Mouse (Mus musculus) kidney, postnatal 25 days (tissue): Measurements from ENCODE around the gene Ech1.

Experiments
- DNase-seq, 2 experiments: peaks; one replicate each; pipeline ENCODE4 v3.0.0; 2021; ENCODE audit warnings: mixed read lengths in 2 of 2

Ech1 gene

GRCm38 (mm10) chr7:28864288-28864750, 39.3 kb downstream of the Ech1 start:
- no peak for DNase-seq

GRCm38 (mm10) chr7:28865481-28866300, 40.7 kb downstream of the Ech1 start:
- peak; percentile 77 to 88 for DNase-seq

DNA sequence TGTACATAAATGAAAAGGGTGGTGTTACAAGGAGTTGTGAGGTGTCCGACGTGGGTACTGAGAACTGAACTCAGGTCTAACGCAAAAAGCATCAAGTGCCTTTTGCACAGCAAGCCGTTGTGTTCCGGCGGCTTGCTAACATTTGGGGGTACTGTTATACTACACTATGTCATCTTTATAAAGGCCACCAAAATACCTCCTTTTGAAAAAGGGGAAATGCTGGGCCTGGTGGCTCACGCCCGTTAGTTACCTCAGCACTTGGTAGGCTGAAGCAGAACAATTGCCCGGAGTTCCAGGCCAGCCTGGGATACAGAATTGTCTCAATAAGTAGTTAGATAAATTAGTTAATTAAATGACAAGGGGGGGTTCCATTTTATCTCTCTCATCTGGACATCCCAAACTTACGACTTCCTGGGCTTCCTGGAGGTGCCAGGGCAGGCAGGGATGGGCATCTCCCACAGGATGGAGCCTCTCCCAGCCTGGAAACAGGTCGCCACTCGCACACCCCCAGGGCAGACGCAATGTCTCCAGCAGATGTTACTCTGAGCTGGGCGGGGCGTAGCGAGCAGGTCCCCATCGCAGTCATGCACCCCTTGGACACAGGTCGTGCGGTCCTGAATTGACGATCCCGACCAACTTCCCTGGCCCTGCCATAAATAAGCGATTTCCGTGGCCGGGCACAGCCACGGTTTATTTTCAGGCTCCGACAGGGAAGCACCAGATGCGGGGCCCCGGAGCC, 41.9 kb downstream of the Ech1 start:
- no peak for DNase-seq

DNA sequence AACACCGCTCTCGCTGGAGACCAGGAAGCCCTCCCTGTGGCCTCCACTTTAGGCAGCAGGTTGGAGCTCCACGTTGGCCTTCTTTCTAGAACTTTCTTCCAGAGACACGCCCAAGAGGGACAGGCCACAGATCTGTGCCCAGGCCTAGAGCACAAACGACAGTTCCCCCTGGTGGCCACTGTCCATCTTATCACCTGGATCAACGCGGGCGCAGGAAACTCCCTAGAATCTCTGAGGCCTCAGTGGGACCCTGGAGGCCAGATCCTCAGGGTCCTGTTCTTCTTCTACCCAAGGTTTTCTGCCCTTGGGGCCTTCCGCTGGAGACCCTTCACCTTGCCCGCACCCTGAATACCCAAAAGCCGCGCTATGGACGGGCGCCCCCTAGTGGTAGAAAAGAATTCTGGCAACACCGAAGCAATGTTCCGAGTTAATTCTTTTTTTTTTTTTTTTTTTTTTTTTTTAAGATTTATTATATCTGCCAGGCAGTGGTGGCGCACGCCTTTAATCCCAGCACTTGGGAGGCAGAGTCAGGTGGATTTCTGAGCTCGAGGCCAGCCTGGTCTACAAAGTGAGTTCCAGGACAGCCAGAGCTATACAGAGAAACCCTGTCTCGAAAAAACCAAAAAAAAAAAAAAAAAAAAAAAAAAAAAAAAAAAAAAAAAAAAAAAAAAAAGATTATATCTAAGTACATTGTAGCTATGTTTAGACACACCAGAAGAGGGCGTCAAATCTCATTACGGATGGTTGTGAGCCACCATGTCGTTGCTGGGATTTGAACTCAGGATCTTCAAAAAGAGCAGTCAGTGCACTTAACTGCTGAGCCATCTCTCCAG, 42.7 kb downstream of the Ech1 start:
- DNase-seq = peak; percentile 85 to 87

DNA sequence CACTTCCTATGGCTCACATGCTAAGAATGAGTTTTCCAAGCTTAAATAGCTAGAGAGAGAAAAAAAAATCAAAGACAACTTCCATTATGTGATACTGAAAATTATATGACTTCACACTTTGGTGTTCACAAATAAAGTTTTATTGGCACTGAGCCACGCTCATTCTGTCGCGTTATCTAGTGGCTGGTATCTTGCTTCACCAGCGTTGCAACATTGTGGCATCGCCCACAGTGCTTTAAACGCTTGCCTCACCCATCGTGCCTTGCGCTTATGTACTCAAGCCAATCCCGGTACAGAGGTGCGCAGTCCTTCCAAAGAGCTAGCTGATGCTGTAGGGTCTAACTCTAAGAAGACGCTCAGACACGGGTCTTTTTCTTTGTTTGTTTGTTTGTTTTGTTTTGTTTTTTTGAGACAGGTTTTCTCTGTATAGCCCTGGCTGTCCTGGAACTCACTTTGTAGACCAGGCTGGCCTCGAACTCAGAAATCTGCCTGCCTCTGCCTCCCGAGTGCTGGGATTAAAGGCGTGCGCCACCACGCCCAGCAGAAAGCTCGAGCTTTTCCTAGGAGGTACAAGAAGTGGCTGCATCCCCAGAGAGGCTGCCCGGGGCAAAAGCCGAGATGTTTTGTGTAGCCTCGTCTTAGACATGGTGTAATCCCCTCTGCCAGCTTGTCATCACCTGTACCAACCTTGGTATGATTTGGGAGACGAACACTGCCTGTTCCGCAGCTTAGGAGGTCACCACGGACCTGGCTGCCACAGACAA, 46.1 kb downstream of the Ech1 start:
- no peak for DNase-seq

DNA sequence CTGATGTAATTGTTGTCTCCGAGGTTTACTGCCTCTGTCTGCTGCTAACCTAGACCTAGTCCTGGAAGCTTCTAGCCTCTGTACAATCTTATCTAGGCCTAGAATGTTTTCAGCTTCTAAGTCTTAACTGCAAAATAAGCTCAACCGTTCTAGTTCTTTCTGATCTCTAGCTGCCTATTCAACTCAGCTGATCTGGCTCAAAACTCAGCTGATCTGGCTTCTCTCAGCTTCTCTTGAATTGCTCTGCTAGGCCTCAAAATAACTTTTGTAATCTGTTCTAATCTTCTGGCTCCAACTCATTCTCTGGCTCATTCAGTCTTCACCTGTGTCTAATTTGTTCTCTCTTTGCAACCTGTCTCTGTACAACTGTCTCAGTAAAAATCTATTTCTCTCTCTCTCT, 49.5 kb downstream of the Ech1 start:
- no peak for DNase-seq

DNA sequence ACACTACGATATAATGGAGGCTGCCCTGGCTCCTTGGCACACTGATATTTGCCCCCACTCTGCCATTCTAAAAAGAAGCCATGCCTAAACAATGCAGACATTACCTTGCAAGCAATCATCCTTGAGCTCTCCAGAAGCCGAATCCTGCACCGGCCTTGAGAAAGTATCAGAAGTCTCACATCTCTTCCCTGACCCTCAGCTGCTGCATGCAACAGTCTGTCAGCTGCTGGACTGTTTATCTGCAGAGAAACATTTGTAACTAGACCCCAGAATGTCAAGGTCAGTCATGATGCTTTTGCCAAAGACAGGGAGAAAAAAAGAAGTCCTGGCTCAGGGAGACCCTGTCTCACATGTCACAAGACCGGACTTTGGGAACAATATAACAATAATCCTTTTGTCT, 51.1 kb downstream of the Ech1 start:
- no peak for DNase-seq

GRCm38 (mm10) chr7:28877155-28877554, 52.1 kb downstream of the Ech1 start:
- DNase-seq = no peak

GRCm38 (mm10) chr7:28877856-28878255, 52.8 kb downstream of the Ech1 start:
- DNase-seq = no peak

- DNase-seq = no peak
These were observed 54.6 kb downstream of the Ech1 start for GRCm38 (mm10) chr7:28879606-28880005.

DNA sequence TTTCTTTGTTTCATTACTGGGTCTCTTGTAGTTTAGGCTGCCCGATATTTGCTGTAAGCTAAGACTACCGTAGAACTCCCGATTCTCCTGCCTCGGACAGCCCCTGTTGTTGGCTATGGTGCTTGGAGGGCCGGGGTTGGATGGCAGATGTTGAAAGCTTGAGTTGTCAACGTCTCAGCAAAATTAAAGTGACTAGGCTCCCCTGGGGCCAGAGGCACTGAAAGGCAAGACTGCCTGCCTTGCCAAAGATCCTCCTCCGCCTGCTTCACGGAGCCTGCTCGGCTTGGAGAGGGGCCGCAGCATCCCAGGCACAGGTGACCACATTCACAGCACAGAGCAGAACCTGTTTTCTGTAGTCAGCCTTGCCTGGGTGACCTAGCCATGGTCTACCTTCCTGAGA, 55.5 kb downstream of the Ech1 start:
- no peak for DNase-seq

DNA sequence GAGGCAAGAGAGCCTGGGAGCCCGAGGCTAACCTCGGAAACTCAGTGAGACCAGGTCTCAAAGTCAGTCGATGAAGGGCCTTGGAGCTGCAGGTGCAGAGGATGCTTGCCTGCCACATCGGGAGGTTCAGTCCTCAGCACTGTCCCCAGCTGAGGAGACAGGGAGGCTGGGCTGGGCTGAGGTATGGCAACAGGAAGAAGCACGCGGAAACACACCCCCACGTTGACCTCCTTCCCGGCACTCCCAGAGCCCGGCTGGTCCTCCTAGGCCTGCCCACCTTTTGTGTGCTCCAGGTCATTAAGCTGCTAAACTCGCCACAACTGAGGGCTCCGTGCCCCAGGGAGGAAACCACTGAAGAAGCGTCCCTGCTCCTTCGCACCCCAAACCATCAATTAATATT, 56.2 kb downstream of the Ech1 start, which contains the start of gene Capn12:
Capn12 (plus strand) TSS at position 224 of the 400 bp plus-strand sequence.
- no peak for DNase-seq
